Mouse (Mus musculus) erythroblast, embryonic 14.5 days (primary cell): Measurements from ENCODE around the gene Glt28d2.

Experiments used
- GATA1 ChIP-seq: IDR thresholded peaks from 2 replicates; pipeline ENCODE4 v1.6.1; 2012; ENCODE audit warnings: low read length, inconsistent platforms, mixed read lengths
- TAL1 ChIP-seq: IDR thresholded peaks from 3 replicates; pipeline ENCODE4 v1.6.1; 2012; ENCODE audit warnings: low read length, inconsistent platforms, mixed read lengths

- TF ChIP-seq GATA1 = no peak
- TF ChIP-seq TAL1 = no peak
Observed at GRCm38 (mm10) chr3:85832490-85833155, 54.7 kb downstream of the Glt28d2 start.
